Mouse (Mus musculus) liver, embryonic 14.5 days (tissue): ENCODE measurements around the gene H2-M1.

ENCODE experiments used
- CTCF ChIP-seq: IDR thresholded peaks from 2 replicates; pipeline ENCODE4 v1.5.1; 2016; ENCODE audit warnings: antibody characterized with exemption, low read depth, control low read depth
- EP300 ChIP-seq: IDR thresholded peaks from 2 replicates; pipeline ENCODE4 v1.6.1; 2016; ENCODE audit warnings: antibody characterized with exemption, low read depth

DNA sequence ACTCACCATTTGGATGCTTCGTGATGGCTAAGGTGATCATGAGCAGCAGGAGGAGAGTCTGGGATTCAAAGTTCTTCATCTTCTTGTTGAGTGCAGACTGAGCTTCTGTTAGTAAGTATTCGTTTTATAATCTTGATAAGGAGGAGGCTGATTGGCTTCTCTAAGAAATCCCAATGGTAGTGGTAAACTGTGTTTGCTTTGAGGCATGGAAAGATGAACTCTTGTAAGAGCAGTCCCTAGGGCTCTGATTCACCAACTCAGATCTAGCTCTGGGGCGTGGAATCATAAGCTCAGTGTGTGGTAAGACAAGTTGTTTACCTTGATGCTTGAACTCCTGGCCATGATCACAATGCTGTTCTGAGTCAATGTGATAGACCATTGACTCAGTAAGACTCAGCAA is at the start of gene H2-M1:
- TF ChIP-seq EP300: no peak
- no peak for TF ChIP-seq CTCF
